Mouse (Mus musculus) E14TG2a.4 (cell line): ENCODE data around the gene Clk2.

Experiments used
- CTCF ChIP-seq: conservative IDR thresholded peaks from 2 replicates; pipeline ENCODE4 v1.5.1; 2014; ENCODE audit warnings: low read length
- NANOG ChIP-seq: IDR thresholded peaks from 2 replicates; pipeline ENCODE4 v1.6.1; 2014; ENCODE audit warnings: borderline replicate concordance, low read length, mixed read lengths
- POU5F1 ChIP-seq: IDR thresholded peaks from 2 replicates; pipeline ENCODE4 v1.6.1; 2014; ENCODE audit warnings: low read length, borderline replicate concordance

DNA sequence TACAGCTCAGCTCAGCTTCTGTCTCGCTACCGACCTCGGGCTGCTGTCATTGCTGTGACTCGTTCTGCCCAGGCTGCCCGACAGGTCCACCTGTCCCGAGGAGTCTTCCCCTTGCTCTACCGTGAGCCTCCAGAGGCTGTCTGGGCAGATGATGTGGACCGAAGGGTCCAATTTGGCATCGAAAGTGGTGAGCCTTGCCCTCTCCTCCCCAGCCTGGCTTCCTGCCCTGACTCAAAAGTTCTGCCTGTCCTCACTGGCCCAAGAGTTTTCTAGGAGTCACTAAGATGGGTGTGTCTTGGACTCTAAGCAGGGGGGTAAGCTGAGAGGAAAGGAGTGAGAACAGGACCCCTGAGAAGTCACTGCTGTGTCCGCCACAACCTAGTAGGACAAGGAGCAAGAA is 19.8 kb upstream of the Clk2 start:
- no peak for TF ChIP-seq CTCF
- TF ChIP-seq NANOG: no peak
- no peak for TF ChIP-seq POU5F1
